Mouse (Mus musculus): Measurements from ENCODE around the gene Apeh.

Gene Apeh

GRCm38 (mm10) chr9:108080168-108080567 is 14.2 kb downstream of the Apeh start, which contains the start of gene Mst1:
Gene Mst1 (plus strand): TSS chr9:108080436.
- no peak for DNase-seq (ENCODE audit: low spot score)

- no peak for DNase-seq (ENCODE audit: low spot score)
Observed at GRCm38 (mm10) chr9:108073141-108073930, 21.1 kb downstream of the Apeh start.

GRCm38 (mm10) chr9:108072481-108072924 is 21.9 kb downstream of the Apeh start:
- no peak for DNase-seq (ENCODE audit: low spot score)

GRCm38 (mm10) chr9:108071801-108072200 is 22.6 kb downstream of the Apeh start:
- DNase-seq (ENCODE audit: low spot score) = no peak

GRCm38 (mm10) chr9:108069529-108069928 is 24.9 kb downstream of the Apeh start:
- DNase-seq (ENCODE audit: low spot score) = no peak

GRCm38 (mm10) chr9:108069007-108069406 is 25.4 kb downstream of the Apeh start:
- no peak for DNase-seq (ENCODE audit: low spot score)

- peak; percentile 91 for DNase-seq (ENCODE audit: low spot score)
Observed at GRCm38 (mm10) chr9:108067900-108068299, 26.5 kb downstream of the Apeh start.

GRCm38 (mm10) chr9:108067199-108067598 is 27.2 kb downstream of the Apeh start:
- no peak for DNase-seq (ENCODE audit: low spot score)

- DNase-seq (ENCODE audit: low spot score) = peak; percentile 76
Observed at GRCm38 (mm10) chr9:108065491-108066011, 28.9 kb downstream of the Apeh start.

GRCm38 (mm10) chr9:108063361-108063760 is 31.0 kb downstream of the Apeh start:
- no peak for DNase-seq (ENCODE audit: low spot score)

GRCm38 (mm10) chr9:108062142-108062541 is 32.3 kb downstream of the Apeh start:
- no peak for DNase-seq (ENCODE audit: low spot score)

- DNase-seq (ENCODE audit: low spot score) = no peak
Observed at GRCm38 (mm10) chr9:108058291-108058690, 36.1 kb downstream of the Apeh start.

- no peak for DNase-seq (ENCODE audit: low spot score)
Observed at GRCm38 (mm10) chr9:108057262-108057562, 37.2 kb downstream of the Apeh start.

- no peak for DNase-seq (ENCODE audit: low spot score)
Observed at GRCm38 (mm10) chr9:108056361-108057261, 37.8 kb downstream of the Apeh start.

GRCm38 (mm10) chr9:108055661-108056237 is 38.7 kb downstream of the Apeh start:
- DNase-seq (ENCODE audit: low spot score) = no peak

- DNase-seq (ENCODE audit: low spot score) = no peak
Observed at GRCm38 (mm10) chr9:108055061-108055460, 39.3 kb downstream of the Apeh start.

- no peak for DNase-seq (ENCODE audit: low spot score)
Observed at GRCm38 (mm10) chr9:108054331-108055040, 39.9 kb downstream of the Apeh start.

GRCm38 (mm10) chr9:108053665-108054225 is 40.7 kb downstream of the Apeh start:
- no peak for DNase-seq (ENCODE audit: low spot score)

GRCm38 (mm10) chr9:108052885-108053664 is 41.3 kb downstream of the Apeh start, which contains the start of gene Amigo3:
Gene Amigo3 (plus strand): TSS chr9:108053159.
- DNase-seq (ENCODE audit: low spot score) = peak; percentile 95

GRCm38 (mm10) chr9:108052411-108052810 is 42.0 kb downstream of the Apeh start:
- no peak for DNase-seq (ENCODE audit: low spot score)

- DNase-seq (ENCODE audit: low spot score) = no peak
Observed at GRCm38 (mm10) chr9:108051931-108052220, 42.5 kb downstream of the Apeh start.

Data from adipocyte (in vitro differentiated cells).